Mouse (Mus musculus) myocyte (in vitro differentiated cells): ENCODE measurements at regions not wholly inside any gene's neighbourhood (a gene's known extent, or its start where the extent isn't known, plus 50 kb on each side); places are given as distances from the start of the nearest gene placed in this dataset.

Source experiments
- CEBPB ChIP-seq: IDR thresholded peaks from 2 replicates; pipeline ENCODE4 v1.6.1; 2011; ENCODE audit warnings: mild to moderate bottlenecking, moderate library complexity; ENCODE audit not compliant: poor library complexity, insufficient read depth, severe bottlenecking
- E2F4 ChIP-seq: IDR thresholded peaks from one replicate; pipeline ENCODE4 v1.6.1; 2011; ENCODE audit warnings: mild to moderate bottlenecking, control low read depth, moderate library complexity; ENCODE audit not compliant: insufficient read depth
- MAX ChIP-seq: IDR thresholded peaks from one replicate; pipeline ENCODE4 v1.6.1; 2011; ENCODE audit warnings: low read depth, mild to moderate bottlenecking, control low read depth
- POLR2A ChIP-seq: IDR thresholded peaks from one replicate; pipeline ENCODE4 v1.6.1; 2011; ENCODE audit warnings: low read depth, mild to moderate bottlenecking, control low read depth, moderate library complexity; ENCODE audit not compliant: insufficient read length
- POLR2AphosphoS2 ChIP-seq: IDR thresholded peaks from one replicate; pipeline ENCODE4 v1.6.1; 2011; ENCODE audit warnings: low read depth, control low read depth; ENCODE audit not compliant: insufficient read length

- TF ChIP-seq POLR2A (no peak), E2F4 (no peak), CEBPB (no peak), POLR2AphosphoS2 (no peak), MAX (no peak)
Observed at GRCm38 (mm10) chr4:8921477-8922385, 682.9 kb upstream of the Car8 start.
